Mouse (Mus musculus): ENCODE data around the gene Rasgef1b.

The Rasgef1b gene

GRCm38 (mm10) chr5:99602244-99603023 lies 126.4 kb downstream of the Rasgef1b start:
- DNase-seq (ENCODE audit: inconsistent ontology term) = no peak

DNA sequence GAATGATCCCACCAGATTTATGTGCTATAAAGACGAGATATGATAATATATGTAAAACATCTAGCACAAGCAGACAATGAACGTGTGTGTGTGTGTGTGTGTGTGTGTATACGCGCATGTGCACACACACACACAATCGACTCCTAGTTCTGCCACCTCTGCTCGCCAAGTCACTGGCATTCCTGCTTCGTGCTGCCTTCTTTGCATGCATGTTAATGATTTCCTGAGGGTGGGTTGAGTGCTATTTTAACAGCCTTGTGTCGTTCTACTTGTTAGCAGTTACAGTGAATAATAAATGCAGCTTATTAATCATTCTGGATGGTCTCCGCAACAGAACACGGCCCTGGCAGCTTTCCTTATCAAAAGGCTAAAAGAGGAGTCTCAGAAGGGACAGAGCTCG lies 129.5 kb downstream of the Rasgef1b start:
- no peak for DNase-seq (ENCODE audit: inconsistent ontology term)

DNA sequence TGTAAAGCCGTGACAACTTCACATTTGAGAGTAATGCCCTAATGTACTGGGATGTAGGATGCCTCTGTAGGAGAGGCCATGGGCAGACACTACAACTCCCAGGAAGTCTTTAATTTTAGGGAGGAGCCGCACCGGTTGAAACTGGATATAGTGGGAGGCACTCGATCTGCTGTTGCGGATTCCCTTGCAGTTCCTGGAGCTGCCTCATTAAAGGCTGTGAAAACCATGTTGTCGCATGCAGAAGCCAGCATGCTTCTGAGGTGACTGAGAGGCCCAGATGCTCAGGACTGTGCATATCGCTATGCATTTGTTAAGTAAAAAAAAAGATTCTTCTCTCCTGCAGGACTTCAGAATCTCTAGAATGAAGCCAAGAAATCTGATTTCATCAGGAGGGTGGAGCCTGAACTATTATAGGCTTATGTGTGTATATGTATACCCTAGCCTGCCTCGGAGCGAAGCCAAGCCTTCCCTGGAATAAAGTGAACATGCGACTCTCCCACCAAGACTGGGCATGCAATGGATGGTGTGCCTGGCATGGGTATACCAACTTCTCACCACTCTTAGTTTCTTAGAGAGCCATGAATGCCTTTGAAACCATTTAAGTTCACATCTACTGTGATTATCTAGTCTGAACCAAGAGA lies 130.3 kb downstream of the Rasgef1b start:
- no peak for DNase-seq (ENCODE audit: inconsistent ontology term)

- DNase-seq (ENCODE audit: inconsistent ontology term) = no peak
Observed at GRCm38 (mm10) chr5:99597701-99598100, 131.2 kb downstream of the Rasgef1b start.

GRCm38 (mm10) chr5:99591348-99591747 lies 137.5 kb downstream of the Rasgef1b start:
- DNase-seq (ENCODE audit: inconsistent ontology term) = no peak

- no peak for DNase-seq (ENCODE audit: inconsistent ontology term)
Observed at GRCm38 (mm10) chr5:99590539-99590938, 138.3 kb downstream of the Rasgef1b start.

DNA sequence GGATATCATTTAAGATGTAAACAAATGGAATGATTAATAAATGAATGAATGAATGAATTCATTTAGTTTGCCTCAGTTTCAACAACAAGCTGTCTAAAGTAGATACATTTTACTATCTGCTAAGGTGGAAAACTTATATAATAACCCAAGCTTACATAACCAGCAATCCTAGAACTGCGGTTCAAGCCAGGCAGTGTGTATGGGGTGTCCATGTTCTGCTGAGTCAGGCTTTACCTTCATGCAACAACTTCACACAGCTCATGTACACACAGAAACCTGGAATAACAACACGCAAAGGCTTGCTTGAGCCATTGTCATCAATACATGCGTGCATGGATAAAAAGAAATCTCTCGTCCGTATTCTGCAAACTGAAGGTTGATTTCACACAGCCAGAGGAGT lies 140.9 kb downstream of the Rasgef1b start:
- DNase-seq (ENCODE audit: inconsistent ontology term) = no peak

GRCm38 (mm10) chr5:99587589-99587988 lies 141.3 kb downstream of the Rasgef1b start:
- no peak for DNase-seq (ENCODE audit: inconsistent ontology term)

DNA sequence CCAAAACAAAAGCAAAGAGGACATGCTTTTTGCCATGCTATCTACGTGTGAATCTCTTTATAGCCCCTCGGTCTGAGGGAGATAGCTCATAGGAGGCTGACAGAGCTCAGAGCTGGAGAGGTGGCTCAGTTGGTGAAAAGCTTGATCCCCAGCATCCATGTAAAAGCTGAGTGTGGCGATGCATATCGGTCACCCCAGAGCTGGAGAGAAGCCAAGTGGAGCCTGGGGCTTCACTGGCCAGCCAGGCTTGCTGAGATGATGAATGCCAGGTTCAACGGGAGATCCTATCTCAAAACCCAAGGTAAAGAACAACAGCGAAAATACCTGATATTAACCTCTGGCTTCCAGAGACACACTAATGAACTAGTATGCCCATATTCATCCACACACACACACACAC lies 142.6 kb downstream of the Rasgef1b start:
- no peak for DNase-seq (ENCODE audit: inconsistent ontology term)

DNA sequence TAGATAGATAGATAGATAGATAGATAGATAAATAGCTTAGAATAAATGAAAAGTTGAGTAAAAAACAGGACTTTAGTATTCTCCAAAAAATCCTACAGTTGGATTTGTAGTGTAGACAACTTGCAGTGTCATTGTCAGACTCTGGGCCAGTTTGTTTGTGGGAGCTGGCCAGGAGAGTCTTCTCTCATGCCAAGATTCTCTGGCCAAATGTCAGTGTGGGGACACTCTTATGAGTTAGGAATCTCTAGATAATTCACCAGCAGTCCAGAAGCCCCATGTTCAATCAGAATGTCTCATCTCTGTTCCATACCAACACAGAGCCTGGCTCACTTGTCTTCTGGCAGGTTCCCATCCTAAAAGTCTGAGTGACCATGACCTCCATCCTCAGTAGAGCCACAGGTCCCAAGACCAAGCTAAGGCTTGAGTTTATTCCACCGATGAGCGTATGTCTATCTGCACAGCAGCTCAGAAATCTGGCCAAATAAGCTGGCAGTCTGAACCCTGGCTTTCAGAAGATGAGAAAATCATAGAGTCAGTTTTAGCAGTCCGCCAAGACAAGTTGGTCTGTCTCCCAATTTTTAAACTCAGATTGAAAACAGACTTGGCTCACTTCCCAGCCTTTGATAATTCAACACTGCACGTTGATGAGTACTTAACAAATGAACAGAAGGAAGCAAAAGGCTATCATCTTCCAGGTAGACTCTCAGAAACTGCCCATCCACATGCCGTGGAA lies 143.5 kb downstream of the Rasgef1b start:
- peak; percentile 60 for DNase-seq (ENCODE audit: inconsistent ontology term)

GRCm38 (mm10) chr5:99584266-99584665 lies 144.6 kb downstream of the Rasgef1b start:
- DNase-seq (ENCODE audit: inconsistent ontology term) = no peak

- no peak for DNase-seq (ENCODE audit: inconsistent ontology term)
Observed at GRCm38 (mm10) chr5:99582055-99582454, 146.8 kb downstream of the Rasgef1b start.

- DNase-seq (ENCODE audit: inconsistent ontology term) = peak; percentile 48
Observed at GRCm38 (mm10) chr5:99578692-99579091, 150.2 kb downstream of the Rasgef1b start.

- DNase-seq (ENCODE audit: inconsistent ontology term) = no peak
Observed at GRCm38 (mm10) chr5:99575897-99576296, 153.0 kb downstream of the Rasgef1b start.

GRCm38 (mm10) chr5:99564501-99565323 lies 164.2 kb downstream of the Rasgef1b start:
- DNase-seq (ENCODE audit: inconsistent ontology term) = peak; percentile 21

- no peak for DNase-seq (ENCODE audit: inconsistent ontology term)
Observed at GRCm38 (mm10) chr5:99562096-99562495, 166.8 kb downstream of the Rasgef1b start.

DNA sequence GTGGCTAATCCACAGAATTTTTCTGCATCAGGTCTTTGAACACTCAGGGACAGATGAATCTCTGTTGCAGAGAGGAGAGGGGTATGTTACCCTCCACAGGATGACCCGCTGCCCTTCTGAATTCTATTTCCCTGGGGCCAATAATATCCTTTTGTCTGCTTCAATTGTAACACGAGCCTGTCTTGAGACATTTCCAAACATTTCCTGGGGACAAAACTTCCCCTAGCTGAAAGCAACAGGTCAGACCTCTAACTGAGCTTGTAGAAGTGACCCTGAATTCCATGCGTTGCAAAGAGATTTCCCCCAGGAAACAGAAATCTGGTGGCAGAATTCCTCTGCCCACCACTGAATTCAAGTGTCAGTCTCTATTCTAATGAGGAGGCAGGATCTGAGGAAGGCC lies 169.1 kb downstream of the Rasgef1b start:
- DNase-seq (ENCODE audit: inconsistent ontology term) = peak; percentile 81

DNA sequence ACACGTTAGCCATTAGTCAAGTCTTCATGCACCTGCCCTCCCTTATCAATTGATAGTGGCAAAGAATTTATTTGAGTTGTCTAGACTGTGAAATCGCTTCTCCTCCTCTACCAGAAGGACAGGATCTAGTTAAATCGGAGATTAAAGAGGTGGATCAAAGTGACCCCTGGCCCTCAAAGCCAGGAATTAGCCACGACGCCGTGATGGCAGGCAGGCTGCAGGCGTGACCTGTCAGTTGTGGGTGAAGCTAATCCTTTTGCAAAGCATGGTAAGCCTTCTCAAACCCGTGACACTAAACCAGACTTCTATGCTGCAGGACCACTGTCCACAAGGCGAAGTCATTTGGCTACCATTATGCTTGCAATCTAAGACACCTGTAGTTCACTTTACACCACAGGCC lies 170.6 kb downstream of the Rasgef1b start:
- no peak for DNase-seq (ENCODE audit: inconsistent ontology term)

GRCm38 (mm10) chr5:99552645-99553044 lies 176.2 kb downstream of the Rasgef1b start:
- DNase-seq (ENCODE audit: inconsistent ontology term) = no peak

GRCm38 (mm10) chr5:99544664-99545494 lies 184.0 kb downstream of the Rasgef1b start:
- peak; percentile 73 for DNase-seq (ENCODE audit: inconsistent ontology term)
